Mouse (Mus musculus) splenic B cell, adult 2 months (primary cell): ENCODE results near the gene Lipc.

Experiments used
- DNase-seq: peaks from one replicate; pipeline ENCODE4 v3.0.0-alpha.2; 2011; ENCODE audit warnings: low read depth, low spot score
- H3K27me3 ChIP-seq: 2 replicates; pipeline ENCODE4 v1.6.1; 2012; ENCODE audit warnings: mild to moderate bottlenecking, low read length, moderate library complexity, mixed read lengths; ENCODE audit not compliant: control insufficient read depth, poor library complexity, insufficient read depth, severe bottlenecking
- H3K36me3 ChIP-seq: 2 replicates; pipeline ENCODE4 v1.6.1; 2012; ENCODE audit warnings: mild to moderate bottlenecking, low read length, moderate library complexity, mixed read lengths; ENCODE audit not compliant: control insufficient read depth, poor library complexity, insufficient read depth, severe bottlenecking

Gene Lipc

GRCm38 (mm10) chr9:70965422-70965821 lies 13.4 kb upstream of the Lipc start:
- DNase-seq: no peak

GRCm38 (mm10) chr9:70965011-70965410 lies 13.0 kb upstream of the Lipc start:
- DNase-seq: no peak
- H3K36me3 ChIP-seq: no peaks in the 10 kb centered on the region
- no peaks in the 10 kb centered on the region; the same call in 1 of the 2 replicates for H3K27me3 ChIP-seq

More at GRCm38 (mm10) chr9:70965422-70965821, 13.4 kb upstream of the Lipc start:
- Histone ChIP-seq H3K36me3 (no peaks in the 10 kb centered on the region), H3K27me3 (no peaks in the 10 kb centered on the region; the same call in 1 of the 2 replicates)

GRCm38 (mm10) chr9:70963461-70963891 lies 11.4 kb upstream of the Lipc start:
- no peak for DNase-seq
- H3K27me3 ChIP-seq: no peaks in the 10 kb centered on the region; the same call in 1 of the 2 replicates
- no peaks in the 10 kb centered on the region for H3K36me3 ChIP-seq

GRCm38 (mm10) chr9:70962781-70963455 lies 10.9 kb upstream of the Lipc start:
- DNase-seq: no peak
- Histone ChIP-seq H3K27me3 (no peaks in the 10 kb centered on the region; the same call in 1 of the 2 replicates), H3K36me3 (no peaks in the 10 kb centered on the region)

- no peak for DNase-seq
- Histone ChIP-seq H3K27me3 (no peaks in the 10 kb centered on the region), H3K36me3 (no peaks in the 10 kb centered on the region)
Measured at GRCm38 (mm10) chr9:70960301-70960700, 8.3 kb upstream of the Lipc start.

GRCm38 (mm10) chr9:70959866-70960265 lies 7.8 kb upstream of the Lipc start:
- no peaks in the 10 kb centered on the region for H3K36me3 ChIP-seq
- H3K27me3 ChIP-seq: no peaks in the 10 kb centered on the region
- peak; percentile 11 for DNase-seq

- no peak for DNase-seq
- H3K27me3 ChIP-seq: no peaks in the 10 kb centered on the region
- H3K36me3 ChIP-seq: no peaks in the 10 kb centered on the region
Measured at GRCm38 (mm10) chr9:70959447-70959846, 7.4 kb upstream of the Lipc start.

GRCm38 (mm10) chr9:70958381-70958780 lies 6.4 kb upstream of the Lipc start:
- DNase-seq: no peak
- Histone ChIP-seq H3K36me3 (no peaks in the 10 kb centered on the region), H3K27me3 (no peaks in the 10 kb centered on the region)

- Histone ChIP-seq H3K27me3 (no peaks in the 10 kb centered on the region), H3K36me3 (no peaks in the 10 kb centered on the region)
- no peak for DNase-seq
Measured at GRCm38 (mm10) chr9:70957717-70958116, 5.7 kb upstream of the Lipc start.

- no peak for DNase-seq
- H3K27me3 ChIP-seq: no peaks in the 10 kb centered on the region
- no peaks in the 10 kb centered on the region for H3K36me3 ChIP-seq
Measured at GRCm38 (mm10) chr9:70954226-70954625, 2.2 kb upstream of the Lipc start.

GRCm38 (mm10) chr9:70949336-70949735 lies 2.7 kb downstream of the Lipc start:
- Histone ChIP-seq H3K27me3 (no peaks in the 10 kb centered on the region), H3K36me3 (no peaks in the 10 kb centered on the region)
- no peak for DNase-seq

- DNase-seq: peak; percentile 71
- no peaks in the 10 kb centered on the region for H3K36me3 ChIP-seq
Measured at GRCm38 (mm10) chr9:70947312-70947711, 4.7 kb downstream of the Lipc start.

GRCm38 (mm10) chr9:70942686-70943333 lies 9.2 kb downstream of the Lipc start:
- H3K36me3 ChIP-seq: no peaks in the 10 kb centered on the region
- no peaks in the 10 kb centered on the region for H3K27me3 ChIP-seq
- DNase-seq: no peak

More at GRCm38 (mm10) chr9:70947312-70947711, 4.7 kb downstream of the Lipc start:
- H3K27me3 ChIP-seq: no peaks in the 10 kb centered on the region

GRCm38 (mm10) chr9:70939752-70940501 lies 12.1 kb downstream of the Lipc start:
- no peak for DNase-seq
- Histone ChIP-seq H3K36me3 (no peaks in the 10 kb centered on the region), H3K27me3 (no peaks in the 10 kb centered on the region)

GRCm38 (mm10) chr9:70938850-70939249 lies 13.2 kb downstream of the Lipc start:
- no peak for DNase-seq
- no peaks in the 10 kb centered on the region for H3K36me3 ChIP-seq

More at GRCm38 (mm10) chr9:70938850-70939249, 13.2 kb downstream of the Lipc start:
- no peaks in the 10 kb centered on the region for H3K27me3 ChIP-seq
